Mouse (Mus musculus) MEL (cell line): Measurements from ENCODE around the gene Pla2r1.

Experiments used
- CHD2 ChIP-seq: IDR thresholded peaks from 2 replicates; pipeline ENCODE4 v1.6.1; 2011; ENCODE audit warnings: low read length, improper control_type of control experiment
- CTCF ChIP-seq, 3 experiments: IDR thresholded peaks in 2 of 3; conservative IDR thresholded peaks in 1 of 3; 2 replicates each; pipeline ENCODE4 v1.5.1; 2011 to 2012; ENCODE audit warnings: low read length in 3 of 3, low read depth in 2 of 3, mild to moderate bottlenecking in 2 of 3, improper control_type of control experiment in 1 of 3, inconsistent platforms in 1 of 3, mixed read lengths in 1 of 3, moderate library complexity in 1 of 3; ENCODE audit not compliant: control insufficient read depth in 1 of 3, insufficient read depth in 1 of 3, poor library complexity in 1 of 3, severe bottlenecking in 1 of 3
- POLR2A ChIP-seq, 2 experiments: IDR thresholded peaks; 2 replicates each; pipeline ENCODE4 v1.6.1; 2011 to 2012; ENCODE audit warnings: low read length in 2 of 2, mild to moderate bottlenecking in 2 of 2, control low read depth in 1 of 2, improper control_type of control experiment in 1 of 2, low read depth in 1 of 2, moderate library complexity in 1 of 2; ENCODE audit not compliant: control insufficient read depth in 1 of 2, insufficient read depth in 1 of 2, poor library complexity in 1 of 2
- USF2 ChIP-seq, 2 experiments: IDR thresholded peaks; 2 replicates each; pipeline ENCODE4 v1.6.1; 2011 to 2012; ENCODE audit warnings: improper control_type of control experiment in 2 of 2, low read length in 2 of 2, borderline replicate concordance in 1 of 2, inconsistent platforms in 1 of 2, low read depth in 1 of 2, mild to moderate bottlenecking in 1 of 2; ENCODE audit not compliant: insufficient read depth in 1 of 2

DNA sequence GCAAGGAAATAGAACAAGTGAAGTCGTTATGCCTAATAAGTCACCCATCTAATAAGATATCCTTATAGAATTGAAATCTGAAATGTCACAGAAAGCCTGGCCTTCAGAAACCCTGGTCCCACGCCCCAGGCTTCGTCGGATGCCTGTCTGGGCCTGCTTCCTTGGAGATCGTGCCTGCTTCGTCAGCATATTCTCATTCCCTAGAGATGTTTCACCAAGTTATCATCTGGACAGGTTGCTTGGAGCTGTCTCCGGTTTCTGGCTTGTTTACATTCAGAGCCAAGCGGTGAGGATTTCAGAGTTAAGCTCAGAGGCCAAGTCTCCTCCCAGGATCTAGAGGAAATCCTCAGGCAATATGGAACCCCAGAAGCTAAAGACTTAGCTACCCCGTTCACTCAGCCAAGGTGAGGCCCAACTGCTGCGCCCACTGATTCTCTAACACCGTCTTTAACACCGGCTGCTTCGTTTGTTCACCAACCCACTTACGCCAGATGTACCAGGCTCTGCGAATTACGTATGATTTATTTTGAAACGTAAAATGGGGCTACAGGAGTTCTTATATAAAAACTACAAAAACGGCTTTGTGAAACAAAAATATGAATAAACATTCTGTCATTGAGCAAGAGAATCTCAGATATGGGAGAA, 140.0 kb downstream of the Pla2r1 start:
- no peak for TF ChIP-seq USF2 (IDR thresholded peaks at IDR 0.05; ENCODE audit: borderline replicate concordance in 1 of 2, insufficient read depth in 1 of 2, low read depth in 1 of 2, low read length in 2 of 2)
- no peak for TF ChIP-seq CTCF (IDR thresholded peaks at IDR 0.05 in 2 of 3, conservative IDR thresholded peaks at IDR 0.05 in 1 of 3; ENCODE audit: control insufficient read depth in 1 of 3, insufficient read depth in 1 of 3, low read depth in 2 of 3, low read length in 3 of 3, poor library complexity in 1 of 3, severe bottlenecking in 1 of 3)
- TF ChIP-seq CHD2 = no peak
- TF ChIP-seq POLR2A (IDR thresholded peaks at IDR 0.05; ENCODE audit: control insufficient read depth in 1 of 2, insufficient read depth in 1 of 2, low read depth in 1 of 2, low read length in 2 of 2, poor library complexity in 1 of 2) = no peak
